Mouse (Mus musculus) cerebellum, adult 2 months (tissue): ENCODE results near the gene Rnpepl1.
"Not testable (repeated sequence)": the region's sequence is repeated elsewhere in the genome, so short reads cannot be mapped to it uniquely, and the experiment has no call there.

ENCODE experiments used
- CTCF ChIP-seq: fragments of 200-500 bp; IDR thresholded peaks from 2 replicates; pipeline ENCODE4 v1.5.1; 2011; ENCODE audit warnings: low read depth, mild to moderate bottlenecking, control low read depth, low read length, moderate library complexity, borderline replicate concordance; ENCODE audit not compliant: insufficient read depth
- POLR2A ChIP-seq: fragments of 200-500 bp; IDR thresholded peaks from 2 replicates; pipeline ENCODE4 v1.6.1; 2011; ENCODE audit warnings: low read length, control low read depth, borderline replicate concordance; ENCODE audit not compliant: insufficient read depth

- not testable (repeated sequence) for TF ChIP-seq CTCF, POLR2A
Measured at GRCm38 (mm10) chr1:92970791-92971190, 60.2 kb downstream of the Rnpepl1 start.
